Mouse (Mus musculus) MEL (cell line): Measurements from ENCODE around the gene Tmem108. TPM values are rescaled to one million over a fixed set of nuclear protein-coding genes. Genes with fewer than 3 reads are reported as not detected.

Experiments used
- DNase-seq: peaks from one replicate; pipeline ENCODE4 v3.0.0; 2011; ENCODE audit warnings: low read depth, low spot score
- H3K27ac ChIP-seq: 2 replicates; pipeline ENCODE4 v1.5.1; 2012; ENCODE audit warnings: low read depth, mild to moderate bottlenecking, control low read depth, low read length, moderate library complexity; ENCODE audit not compliant: control insufficient read depth
- H3K27me3 ChIP-seq, 2 experiments: fragments of 150-350 bp in 1 of 2; sonication (generic) in 1 of 2; 2 replicates each; pipeline ENCODE4 v1.6.1; 2012; ENCODE audit warnings: low read length in 2 of 2, mild to moderate bottlenecking in 2 of 2, improper control_type of control experiment in 1 of 2, moderate library complexity in 1 of 2; ENCODE audit not compliant: insufficient read depth in 2 of 2, control insufficient read depth in 1 of 2
- H3K36me3 ChIP-seq, 2 experiments: 2 replicates each; pipeline ENCODE4 v1.6.1; 2012 to 2014; ENCODE audit warnings: low read length in 2 of 2, improper control_type of control experiment in 1 of 2, inconsistent platforms in 1 of 2, mild to moderate bottlenecking in 1 of 2; ENCODE audit not compliant: insufficient read depth in 2 of 2, control insufficient read depth in 1 of 2
- H3K4me1 ChIP-seq, 2 experiments: fragments of 150-350 bp in 1 of 2; sonication (generic) in 1 of 2; 2 replicates each; pipeline ENCODE4 v1.6.1; 2012; ENCODE audit warnings: low read length in 2 of 2, improper control_type of control experiment in 1 of 2, mild to moderate bottlenecking in 1 of 2; ENCODE audit not compliant: insufficient read depth in 2 of 2, control insufficient read depth in 1 of 2
- H3K4me3 ChIP-seq, 2 experiments: fragments of 150-350 bp in 1 of 2; sonication (generic) in 1 of 2; 2 replicates each; pipeline ENCODE4 v1.5.1; 2012; ENCODE audit warnings: low read depth in 2 of 2, low read length in 2 of 2, mild to moderate bottlenecking in 2 of 2, moderate library complexity in 2 of 2, control low read depth in 1 of 2, improper control_type of control experiment in 1 of 2; ENCODE audit not compliant: control insufficient read depth in 1 of 2, insufficient read depth in 1 of 2
- H3K79me2 ChIP-seq: 2 replicates; pipeline ENCODE4 v1.6.1; 2012; ENCODE audit warnings: mild to moderate bottlenecking, low read length, moderate library complexity; ENCODE audit not compliant: control insufficient read depth, poor library complexity, insufficient read depth
- H3K9ac ChIP-seq: 2 replicates; pipeline ENCODE4 v1.6.1; 2012; ENCODE audit warnings: low read depth, mild to moderate bottlenecking, control low read depth, low read length, moderate library complexity; ENCODE audit not compliant: control insufficient read depth, poor library complexity, severe bottlenecking
- H3K9me3 ChIP-seq: fragments of 150-350 bp; sonication (generic); replicated peaks from 2 replicates; pipeline ENCODE4 v1.6.1; 2012; ENCODE audit warnings: mild to moderate bottlenecking, low read length, improper control_type of control experiment, moderate library complexity; ENCODE audit not compliant: insufficient read depth
- BHLHE40 ChIP-seq: IDR thresholded peaks from 2 replicates; pipeline ENCODE4 v1.6.1; 2012; ENCODE audit warnings: low read depth, mild to moderate bottlenecking, inconsistent platforms, low read length, improper control_type of control experiment, borderline replicate concordance
- CHD1 ChIP-seq: IDR thresholded peaks from 2 replicates; pipeline ENCODE4 v1.6.1; 2012; ENCODE audit warnings: low read depth, mild to moderate bottlenecking, inconsistent platforms, low read length, improper control_type of control experiment
- CTCF ChIP-seq, 3 experiments: IDR thresholded peaks in 2 of 3; conservative IDR thresholded peaks in 1 of 3; 2 replicates each; pipeline ENCODE4 v1.5.1; 2011 to 2012; ENCODE audit warnings: low read length in 3 of 3, low read depth in 2 of 3, mild to moderate bottlenecking in 2 of 3, improper control_type of control experiment in 1 of 3, inconsistent platforms in 1 of 3, mixed read lengths in 1 of 3, moderate library complexity in 1 of 3; ENCODE audit not compliant: control insufficient read depth in 1 of 3, insufficient read depth in 1 of 3, poor library complexity in 1 of 3, severe bottlenecking in 1 of 3
- ELF1 ChIP-seq: IDR thresholded peaks from 2 replicates; pipeline ENCODE4 v1.6.1; 2014; ENCODE audit warnings: low read depth, mild to moderate bottlenecking, inconsistent platforms, low read length, improper control_type of control experiment, moderate library complexity
- GATA1 ChIP-seq: IDR thresholded peaks from 2 replicates; pipeline ENCODE4 v1.6.1; 2011; ENCODE audit warnings: low read depth, low read length, improper control_type of control experiment
- JUND ChIP-seq: IDR thresholded peaks from 2 replicates; pipeline ENCODE4 v1.6.1; 2011; ENCODE audit warnings: low read depth, mild to moderate bottlenecking, improper control_type of control experiment, low read length
- MAX ChIP-seq: IDR thresholded peaks from 2 replicates; pipeline ENCODE4 v1.6.1; 2011; ENCODE audit warnings: low read length, improper control_type of control experiment
- MEF2A ChIP-seq: IDR thresholded peaks from 2 replicates; pipeline ENCODE4 v1.6.1; 2014; ENCODE audit warnings: low read depth, mild to moderate bottlenecking, inconsistent platforms, low read length, improper control_type of control experiment; ENCODE audit not compliant: poor library complexity, insufficient replicate concordance, severe bottlenecking; ENCODE audit errors: extremely low read depth
- MYC ChIP-seq: IDR thresholded peaks from 2 replicates; pipeline ENCODE4 v1.6.1; 2011; ENCODE audit warnings: low read depth, mild to moderate bottlenecking, low read length, improper control_type of control experiment, moderate library complexity
- NRF1 ChIP-seq: IDR thresholded peaks from 2 replicates; pipeline ENCODE4 v1.6.1; 2014; ENCODE audit warnings: low read depth, mild to moderate bottlenecking, inconsistent platforms, low read length, improper control_type of control experiment, moderate library complexity; ENCODE audit not compliant: poor library complexity, insufficient read depth, severe bottlenecking
- POLR2A ChIP-seq, 2 experiments: IDR thresholded peaks; 2 replicates each; pipeline ENCODE4 v1.6.1; 2011 to 2012; ENCODE audit warnings: low read length in 2 of 2, mild to moderate bottlenecking in 2 of 2, control low read depth in 1 of 2, improper control_type of control experiment in 1 of 2, low read depth in 1 of 2, moderate library complexity in 1 of 2; ENCODE audit not compliant: control insufficient read depth in 1 of 2, insufficient read depth in 1 of 2, poor library complexity in 1 of 2
- POLR2AphosphoS5 ChIP-seq: IDR thresholded peaks from 2 replicates; pipeline ENCODE4 v1.6.1; 2012; ENCODE audit warnings: low read depth, borderline replicate concordance, mild to moderate bottlenecking, inconsistent platforms, low read length, moderate library complexity, mixed read lengths
- SIN3A ChIP-seq: IDR thresholded peaks from 2 replicates; pipeline ENCODE4 v1.6.1; 2012; ENCODE audit warnings: low read length, improper control_type of control experiment, inconsistent platforms
- TCF12 ChIP-seq: IDR thresholded peaks from 2 replicates; pipeline ENCODE4 v1.6.1; 2014; ENCODE audit warnings: low read depth, mild to moderate bottlenecking, inconsistent platforms, low read length, improper control_type of control experiment, moderate library complexity
- UBTF ChIP-seq: IDR thresholded peaks from 2 replicates; pipeline ENCODE4 v1.6.1; 2012; ENCODE audit warnings: low read depth, mild to moderate bottlenecking, inconsistent platforms, low read length, improper control_type of control experiment, moderate library complexity, borderline replicate concordance; ENCODE audit not compliant: insufficient read depth
- USF2 ChIP-seq, 2 experiments: IDR thresholded peaks; 2 replicates each; pipeline ENCODE4 v1.6.1; 2011 to 2012; ENCODE audit warnings: improper control_type of control experiment in 2 of 2, low read length in 2 of 2, borderline replicate concordance in 1 of 2, inconsistent platforms in 1 of 2, low read depth in 1 of 2, mild to moderate bottlenecking in 1 of 2; ENCODE audit not compliant: insufficient read depth in 1 of 2
- ZC3H11A ChIP-seq: IDR thresholded peaks from 2 replicates; pipeline ENCODE4 v1.6.1; 2012; ENCODE audit warnings: low read depth, mild to moderate bottlenecking, inconsistent platforms, low read length, improper control_type of control experiment
- polyA plus RNA-seq, 2 experiments: library from polyadenylated mRNA; stranded (reverse) in 1 of 2; unstranded in 1 of 2; fragments of >175 nt in 1 of 2; fragments of >200 nt in 1 of 2; gene quantifications; 2 replicates each; pipeline versions ENCODE4 v1.2.1 to v1.2.4; 2012; ENCODE audit warnings: low replicate concordance in 2 of 2, low read depth in 1 of 2; ENCODE audit not compliant: insufficient read length in 2 of 2, insufficient read depth in 1 of 2, missing spikeins in 1 of 2
- total RNA-seq: library from RNA; depleted of rRNA; stranded (reverse); fragments of 300-350 nt; gene quantifications from 2 replicates; pipeline ENCODE4 v1.2.3, GENCODE M21; 2012

Gene Tmem108
- total and polyA plus RNA-seq, 3 experiments: not detected

DNA sequence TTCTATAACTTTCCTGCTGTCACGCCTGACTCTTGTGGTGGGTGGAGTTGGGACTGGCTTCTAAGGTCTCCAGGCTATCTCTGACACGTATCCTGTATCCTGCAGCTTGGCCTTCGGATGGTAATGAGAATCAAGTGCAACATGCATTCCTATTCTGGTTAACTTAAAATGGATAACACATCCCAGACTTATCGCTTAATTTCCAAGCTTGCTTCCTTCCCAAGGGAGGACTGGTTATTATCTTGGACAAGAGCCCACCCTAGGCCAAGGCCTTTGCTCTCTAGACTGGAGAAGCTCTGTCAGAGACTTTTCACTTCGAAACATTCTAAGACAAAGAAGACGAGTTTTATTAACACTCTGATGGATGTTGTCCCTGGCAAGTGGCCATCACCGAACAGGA is 71.9 kb downstream of the Tmem108 start:
- Histone ChIP-seq H3K9ac (no peak overlapping the region), H3K27ac (no peak overlapping the region), H3K9me3 (no peaks in the 10 kb centered on the region), H3K27me3 (no peaks in the 10 kb centered on the region), H3K36me3 (no peaks in the 10 kb centered on the region), H3K79me2 (no peaks in the 10 kb centered on the region), H3K4me3 (no peak overlapping the region), H3K4me1 (no peaks in the 10 kb centered on the region)
- DNase-seq: no peak
- TF ChIP-seq CTCF (IDR thresholded peaks at IDR 0.05 in 2 of 3, conservative IDR thresholded peaks at IDR 0.05 in 1 of 3; ENCODE audit: control insufficient read depth in 1 of 3, insufficient read depth in 1 of 3, low read depth in 2 of 3, low read length in 3 of 3, poor library complexity in 1 of 3, severe bottlenecking in 1 of 3) (no peak), NRF1 (no peak), JUND (no peak)

DNA sequence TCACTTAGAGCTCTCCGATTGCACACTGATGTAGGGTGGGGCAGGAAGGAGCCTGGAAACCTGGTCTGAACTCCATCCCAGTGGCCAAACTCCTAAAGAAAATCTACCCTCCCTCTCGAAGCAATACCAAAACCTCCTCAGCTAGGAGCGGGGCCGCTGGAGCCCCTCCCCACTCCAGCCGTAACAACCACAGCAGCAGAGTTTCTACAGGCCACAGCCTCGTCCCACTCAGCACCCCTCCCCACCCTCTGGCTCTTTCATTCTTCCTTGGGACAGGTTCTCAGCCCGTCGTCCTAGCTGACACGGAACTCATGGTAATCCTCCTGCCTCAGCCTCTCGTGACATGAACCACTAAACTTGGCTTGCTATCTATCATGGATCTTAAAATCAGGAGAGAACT is 72.6 kb downstream of the Tmem108 start:
- H3K4me3 ChIP-seq: no peak overlapping the region
- no peaks in the 10 kb centered on the region for H3K4me1 ChIP-seq
- no peaks in the 10 kb centered on the region for H3K27me3 ChIP-seq
- no peak overlapping the region for H3K27ac ChIP-seq
- no peak for DNase-seq
- no peaks in the 10 kb centered on the region for H3K36me3 ChIP-seq
- no peaks in the 10 kb centered on the region for H3K79me2 ChIP-seq
- no peaks in the 10 kb centered on the region for H3K9me3 ChIP-seq
- TF ChIP-seq BHLHE40: no peak
- TF ChIP-seq ZC3H11A: no peak
- TF ChIP-seq MYC: no peak
- TF ChIP-seq MAX: no peak
- TF ChIP-seq UBTF: no peak
- no peak for TF ChIP-seq POLR2A (IDR thresholded peaks at IDR 0.05; ENCODE audit: control insufficient read depth in 1 of 2, insufficient read depth in 1 of 2, low read depth in 1 of 2, low read length in 2 of 2, poor library complexity in 1 of 2)
- no peak for TF ChIP-seq GATA1
- TF ChIP-seq SIN3A: no peak
- no peak for TF ChIP-seq USF2 (IDR thresholded peaks at IDR 0.05; ENCODE audit: borderline replicate concordance in 1 of 2, insufficient read depth in 1 of 2, low read depth in 1 of 2, low read length in 2 of 2)
- TF ChIP-seq MEF2A: no peak
- TF ChIP-seq POLR2AphosphoS5: no peak
- TF ChIP-seq, all 39 proteins: peak for 0
- no peak overlapping the region for H3K9ac ChIP-seq

GRCm38 (mm10) chr9:103687130-103687529 is 74.5 kb downstream of the Tmem108 start:
- H3K4me3 ChIP-seq: no peak overlapping the region
- H3K27me3 ChIP-seq: no peaks in the 10 kb centered on the region
- no peak for DNase-seq
- no peak overlapping the region for H3K9ac ChIP-seq
- H3K79me2 ChIP-seq: no peaks in the 10 kb centered on the region
- no peak overlapping the region for H3K27ac ChIP-seq
- no peaks in the 10 kb centered on the region for H3K9me3 ChIP-seq
- no peaks in the 10 kb centered on the region for H3K36me3 ChIP-seq
- H3K4me1 ChIP-seq: no peaks in the 10 kb centered on the region
- no peak for TF ChIP-seq ELF1
- no peak for TF ChIP-seq CHD1
- no peak for TF ChIP-seq BHLHE40
- TF ChIP-seq POLR2AphosphoS5: no peak
- no peak for TF ChIP-seq TCF12
- TF ChIP-seq ZC3H11A: no peak
